Mouse (Mus musculus) v-Abl transformed pro-B cells (cell line): ENCODE results near the gene Cyp2u1.

Experiments
- in situ Hi-C, 2 experiments: fragments of 400-800 bp; cut with MboI; formaldehyde crosslinking; loops; one replicate each; pipeline ENCODE4 v1.15.1; 2025; ENCODE audit not compliant: unreplicated experiment in 2 of 2

Gene Cyp2u1

GRCm38 (mm10) chr3:131259392-131259965, 43.5 kb downstream of the Cyp2u1 start:
- in situ Hi-C loops = no loop called here

- in situ Hi-C loops = no loop called here
Observed at GRCm38 (mm10) chr3:131258921-131259320, 44.1 kb downstream of the Cyp2u1 start.

GRCm38 (mm10) chr3:131255399-131255981, 47.5 kb downstream of the Cyp2u1 start:
- in situ Hi-C loops = no loop called here

- in situ Hi-C loops = no loop called here
Observed at GRCm38 (mm10) chr3:131254991-131255390, 48.0 kb downstream of the Cyp2u1 start.

GRCm38 (mm10) chr3:131251601-131252000, 51.4 kb downstream of the Cyp2u1 start:
- in situ Hi-C loops = no loop called here

GRCm38 (mm10) chr3:131250978-131251377, 52.0 kb downstream of the Cyp2u1 start:
- in situ Hi-C loops = no loop called here

- in situ Hi-C loops = no loop called here
Observed at GRCm38 (mm10) chr3:131250283-131250682, 52.7 kb downstream of the Cyp2u1 start.

- in situ Hi-C loops = loop anchor here (5.0 to 25.0 kb wide), 5 partner anchors 536 to 1536 kb away; partner anchors contain the start of genes Cfi (in 1 of the 2) and Gar1 (in 1 of the 2)
Observed at GRCm38 (mm10) chr3:131248444-131248843, 54.6 kb downstream of the Cyp2u1 start.

GRCm38 (mm10) chr3:131247851-131248250, 55.2 kb downstream of the Cyp2u1 start:
- in situ Hi-C loops = loop anchor here (5.0 to 25.0 kb wide), 5 partner anchors 536 to 1536 kb away; partner anchors contain the start of genes Cfi (in 1 of the 2) and Gar1 (in 1 of the 2)

GRCm38 (mm10) chr3:131247447-131247846, 55.6 kb downstream of the Cyp2u1 start:
- in situ Hi-C loops = loop anchor here (5.0 to 25.0 kb wide), 5 partner anchors 535 to 1535 kb away; partner anchors contain the start of genes Cfi (in 1 of the 2) and Gar1 (in 1 of the 2)

GRCm38 (mm10) chr3:131246579-131247046, 56.4 kb downstream of the Cyp2u1 start:
- in situ Hi-C loops = loop anchor here (5.0 to 25.0 kb wide), 5 partner anchors 534 to 1534 kb away; partner anchors contain the start of genes Cfi (in 1 of the 2) and Gar1 (in 1 of the 2)

GRCm38 (mm10) chr3:131245766-131246578, 57.1 kb downstream of the Cyp2u1 start:
- in situ Hi-C loops = loop anchor here (5.0 to 25.0 kb wide), 5 partner anchors 534 to 1534 kb away; partner anchors contain the start of genes Cfi (in 1 of the 2) and Gar1 (in 1 of the 2)
